Mouse (Mus musculus) liver, embryonic 18 days (tissue): ENCODE measurements around the gene Clip4. TPM values are rescaled to one million over a fixed set of nuclear protein-coding genes. Genes with fewer than 3 reads are reported as not detected.

Source experiments
- polyA plus RNA-seq: library from polyadenylated mRNA; depleted of rRNA; stranded (reverse); fragments of >200 nt; gene quantifications from 2 replicates; pipeline ENCODE4 v1.2.3, GENCODE M21; 2012; rRNA removed

Clip4 gene
- polyA plus RNA-seq = 0.44 and 0.53 TPM in 2 replicates

DNA sequence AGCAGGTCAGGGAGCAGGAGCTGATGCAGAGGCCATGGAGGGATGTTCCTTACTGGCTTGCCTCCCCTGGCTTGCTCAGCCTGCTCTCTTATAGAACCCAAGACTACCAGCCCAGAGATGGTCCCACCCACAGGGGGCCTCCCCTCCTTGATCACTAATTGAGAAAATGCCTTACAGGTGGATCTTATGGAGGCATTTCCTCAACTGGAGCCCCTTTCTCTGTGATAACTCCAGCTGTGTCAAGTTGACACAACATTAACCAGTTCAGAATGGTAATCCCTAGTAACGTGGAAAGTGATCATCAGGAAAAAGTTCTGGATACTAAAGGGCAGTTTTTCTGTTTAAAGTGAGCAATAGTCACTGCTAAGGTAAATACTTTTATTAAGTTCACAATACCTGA lies at the start of gene Clip4:
Gene Clip4, plus strand, starts transcription at position 301 of the 400 bp plus-strand sequence.

DNA sequence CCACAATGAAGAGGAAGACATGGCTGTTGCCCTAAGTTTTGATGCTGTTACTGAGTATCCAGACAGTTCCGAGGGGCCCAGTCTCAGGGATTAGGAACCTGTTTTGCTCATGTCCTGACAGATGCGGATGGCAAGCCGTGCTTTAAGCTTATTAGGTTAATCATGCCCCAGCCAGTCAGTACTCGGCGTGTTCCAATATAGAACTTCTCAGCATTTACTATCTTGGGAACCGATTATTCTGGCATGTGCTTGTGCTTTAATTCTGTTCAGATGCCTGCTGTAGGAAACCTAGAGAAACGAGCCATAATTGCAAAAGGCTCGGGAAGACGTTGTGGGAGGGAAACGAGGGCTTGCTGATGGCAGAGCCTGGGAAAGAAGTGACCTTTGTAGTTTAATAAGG lies 15.4 kb upstream of the Clip4 start, which contains the start of gene Pcare:
Gene Pcare, minus strand, starts transcription at position 64 of the 400 bp plus-strand sequence.

Other genes starting within 250 kb of the Clip4 start
- 7.2 and 7.5 TPM in 2 replicates for gene Ndc80, start 241.6 kb upstream of the Clip4 start, polyA plus RNA-seq
- 0.02 and 0.06 TPM in 2 replicates for gene Spdya, start 216.4 kb upstream of the Clip4 start, polyA plus RNA-seq
- 12.5 and 15.4 TPM in 2 replicates for gene Wdr43, start 152.6 kb upstream of the Clip4 start, polyA plus RNA-seq
- 0.03 and 0.05 TPM in 2 replicates for gene Togaram2, start 95.2 kb upstream of the Clip4 start, polyA plus RNA-seq
- gene Pcare, start 15.6 kb upstream of the Clip4 start, polyA plus RNA-seq = 0.01 TPM in 2 replicates